Mouse (Mus musculus): ENCODE measurements around the gene Pheta2. TPM values are rescaled to one million over a fixed set of nuclear protein-coding genes. Genes with fewer than 3 reads are reported as not detected.

Pheta2 gene
- total and polyA plus RNA-seq, 3 experiments, result 0.08 TPM; not detected in 2

DNA sequence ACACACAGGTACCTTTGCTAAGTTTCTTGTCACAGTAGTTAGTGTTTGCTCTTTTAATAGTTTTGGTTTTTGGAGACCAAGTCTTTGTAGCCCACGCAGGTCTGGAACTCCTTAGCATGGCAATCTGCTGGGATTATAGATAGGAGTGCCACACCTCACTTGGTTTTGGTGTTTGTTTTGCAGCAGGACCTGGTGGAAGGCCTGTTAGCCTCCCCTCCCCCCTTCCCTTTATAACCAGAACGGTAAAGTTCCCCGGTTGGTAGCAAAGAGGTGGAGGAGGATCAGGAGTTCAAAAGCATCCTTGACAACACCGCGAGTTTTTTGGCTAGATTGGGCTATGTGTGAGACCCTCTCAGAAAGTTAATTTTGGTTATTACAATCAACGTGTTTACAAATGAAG is 6.2 kb downstream of the Pheta2 start:
- Histone ChIP-seq H3K4me1 (ENCODE audit: control insufficient read depth in 1 of 2, insufficient read depth in 2 of 2) (peaks cover 14 to 26% of the 10 kb centered on the region in 2 experiments), H3K9me3 (replicated peaks; ENCODE audit: low read length) (no peaks in the 10 kb centered on the region), H3K27me3 (replicated peaks) (peaks cover 22% of the 10 kb centered on the region), H3K9ac (ENCODE audit: insufficient read depth, low read depth) (no peak overlapping the region), H3K27ac (ENCODE audit: insufficient read depth, low read depth) (no peak overlapping the region), H3K4me2 (ENCODE audit: insufficient read depth, low read depth, poor library complexity, severe bottlenecking) (no peak overlapping the region), H3K79me2 (replicated peaks; ENCODE audit: control insufficient read depth, extremely low read depth, insufficient read depth, poor library complexity, severe bottlenecking) (peaks cover 19% of the 10 kb centered on the region), H3K4me3 (replicated peaks in 1 of 3; ENCODE audit: low read depth in 2 of 3, low read length in 2 of 3, poor library complexity in 1 of 3) (no peak overlapping the region), H3K36me3 (replicated peaks in 1 of 2; ENCODE audit: control insufficient read depth in 1 of 2, insufficient read depth in 1 of 2, low read length in 1 of 2) (peaks cover 23% of the 10 kb centered on the region in 2 experiments)
- DNase-seq (ENCODE audit: extremely low read depth), result no peak
- dilution Hi-C loops (cut with MboI; ENCODE audit: extremely low pct_ligation_motif_present, extremely low pct_unique_long_range_greater_than_20kb, low sequenced_read_pairs) (no loop called here), in situ Hi-C loops (cut with MboI; ENCODE audit: low pct_ligation_motif_present, low pct_unique_long_range_greater_than_20kb, low sequenced_read_pairs) (no loop called here)
- no peak for TF ChIP-seq ETS1 (conservative IDR thresholded peaks at IDR 0.05; ENCODE audit: low read depth, low read length)
- TF ChIP-seq BHLHE40 (IDR thresholded peaks at IDR 0.05; ENCODE audit: low read depth, low read length), result no peak
- TF ChIP-seq HCFC1 (IDR thresholded peaks at IDR 0.05; ENCODE audit: low read depth, low read length), result no peak
- no peak for TF ChIP-seq SIN3A (IDR thresholded peaks at IDR 0.05; ENCODE audit: low read length)
- no peak for TF ChIP-seq MYC (IDR thresholded peaks at IDR 0.05; ENCODE audit: low read depth, low read length)
- no peak for TF ChIP-seq TCF12 (IDR thresholded peaks at IDR 0.05; ENCODE audit: low read depth, low read length)
- TF ChIP-seq ELF1 (IDR thresholded peaks at IDR 0.05; ENCODE audit: low read depth, low read length), result no peak
- TF ChIP-seq PAX5 (IDR thresholded peaks at IDR 0.05; ENCODE audit: low read length), result no peak
- no peak for TF ChIP-seq UBTF (IDR thresholded peaks at IDR 0.05; ENCODE audit: low read depth, low read length)
- no peak for TF ChIP-seq ZKSCAN1 (IDR thresholded peaks at IDR 0.05; ENCODE audit: borderline replicate concordance, low read depth, low read length)

DNA sequence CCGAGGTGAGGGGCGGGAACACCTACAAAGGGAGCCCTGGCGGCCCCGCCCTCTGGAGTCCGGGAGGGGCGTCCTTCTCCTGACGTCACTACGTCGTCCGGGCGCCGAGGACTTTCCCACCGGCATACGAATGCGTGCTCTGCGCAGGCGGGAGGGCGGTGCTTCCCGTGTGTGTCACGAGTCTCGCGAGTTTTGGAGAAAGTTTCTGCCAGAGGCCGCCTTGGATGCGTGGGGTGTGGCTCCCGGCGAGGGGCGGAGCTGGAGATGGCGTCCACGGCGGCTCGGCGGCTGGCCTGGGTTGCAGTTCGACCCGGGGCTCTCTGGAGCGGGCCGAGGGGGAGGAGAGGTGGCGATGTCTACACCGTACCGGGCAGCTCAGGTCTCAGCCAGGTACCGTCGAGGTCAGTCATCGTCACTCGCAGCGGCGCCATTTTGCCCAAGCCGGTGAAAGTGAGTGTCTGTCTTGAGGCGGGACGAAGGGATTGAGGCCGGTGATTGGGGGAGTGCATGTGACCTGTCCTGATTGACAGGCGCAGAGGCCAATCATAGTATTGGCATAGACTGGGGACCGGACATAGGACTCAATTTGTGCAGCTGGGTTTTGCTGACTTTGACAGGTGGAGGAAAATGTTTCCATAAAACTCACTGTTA is 7.2 kb downstream of the Pheta2 start:
- Histone ChIP-seq H3K4me1 (ENCODE audit: control insufficient read depth in 1 of 2, insufficient read depth in 2 of 2) (peaks cover 14 to 26% of the 10 kb centered on the region in 2 experiments), H3K4me2 (ENCODE audit: insufficient read depth, low read depth, poor library complexity, severe bottlenecking) (peak overlapping the region; percentile 96), H3K4me3 (replicated peaks in 1 of 3; ENCODE audit: low read depth in 2 of 3, low read length in 2 of 3, poor library complexity in 1 of 3) (peak overlapping the region; percentile 58 to 81 (median 71)), H3K9me3 (replicated peaks; ENCODE audit: low read length) (no peaks in the 10 kb centered on the region), H3K9ac (ENCODE audit: insufficient read depth, low read depth) (peak overlapping the region; percentile 85), H3K79me2 (replicated peaks; ENCODE audit: control insufficient read depth, extremely low read depth, insufficient read depth, poor library complexity, severe bottlenecking) (peaks cover 19% of the 10 kb centered on the region), H3K36me3 (replicated peaks in 1 of 2; ENCODE audit: control insufficient read depth in 1 of 2, insufficient read depth in 1 of 2, low read length in 1 of 2) (peaks cover 29 to 33% of the 10 kb centered on the region in 2 experiments), H3K27ac (ENCODE audit: insufficient read depth, low read depth) (peak overlapping the region; percentile 81), H3K27me3 (replicated peaks) (peaks cover 14% of the 10 kb centered on the region)
- TF ChIP-seq IRF4 (IDR thresholded peaks at IDR 0.05; ENCODE audit: low read depth, low read length) (peak; percentile 64; the same call in 1 of the 2 replicates), ELF1 (IDR thresholded peaks at IDR 0.05; ENCODE audit: low read depth, low read length) (peak; percentile 67), ZNF384 (IDR thresholded peaks at IDR 0.05; ENCODE audit: low read depth, low read length) (no peak), POLR2A (IDR thresholded peaks at IDR 0.05; ENCODE audit: low read depth, low read length) (peak; percentile 75; the same call in 1 of the 2 replicates), TCF12 (IDR thresholded peaks at IDR 0.05; ENCODE audit: low read depth, low read length) (peak; percentile 95), MXI1 (IDR thresholded peaks at IDR 0.05; ENCODE audit: low read depth, low read length) (0 out of 2 replicates have a peak, but pooled peaks have one; percentile 13), SIN3A (IDR thresholded peaks at IDR 0.05; ENCODE audit: low read length) (peak; percentile 95; the same call in 1 of the 2 replicates), TBP (conservative IDR thresholded peaks at IDR 0.05; ENCODE audit: low read depth, low read length) (peak; percentile 72; the same call in 1 of the 2 replicates), BHLHE40 (IDR thresholded peaks at IDR 0.05; ENCODE audit: low read depth, low read length) (0 out of 2 replicates have a peak, but pooled peaks have one; percentile 41), USF1 (IDR thresholded peaks at IDR 0.05; ENCODE audit: low read depth, low read length) (peak; percentile 68), HCFC1 (IDR thresholded peaks at IDR 0.05; ENCODE audit: low read depth, low read length) (peak; percentile 74), NRF1 (IDR thresholded peaks at IDR 0.05; ENCODE audit: low read depth, low read length) (peak; percentile 90), MAFK (IDR thresholded peaks at IDR 0.05; ENCODE audit: insufficient replicate concordance, low read length) (no peak), EP300 (IDR thresholded peaks at IDR 0.05; ENCODE audit: low read length) (no peak), PAX5 (IDR thresholded peaks at IDR 0.05; ENCODE audit: low read length) (no peak), NELFE (IDR thresholded peaks at IDR 0.05; ENCODE audit: low read depth, low read length) (peak; percentile 84), MAX (IDR thresholded peaks at IDR 0.05; ENCODE audit: low read length) (no peak), MEF2A (IDR thresholded peaks at IDR 0.05; ENCODE audit: borderline replicate concordance, low read depth, low read length) (0 out of 2 replicates have a peak, but pooled peaks have one; percentile 45), ZC3H11A (IDR thresholded peaks at IDR 0.05; ENCODE audit: low read depth, low read length) (no peak), CHD2 (IDR thresholded peaks at IDR 0.05; ENCODE audit: low read length) (peak; percentile 99), KAT2A (IDR thresholded peaks at IDR 0.05; ENCODE audit: insufficient replicate concordance, low read length) (peak; percentile 52; the same call in 1 of the 2 replicates), ZMIZ1 (IDR thresholded peaks at IDR 0.05; ENCODE audit: low read depth, low read length) (0 out of 2 replicates have a peak, but pooled peaks have one; percentile 54)
- in situ Hi-C loops (cut with MboI; ENCODE audit: low pct_ligation_motif_present, low pct_unique_long_range_greater_than_20kb, low sequenced_read_pairs), result no loop called here
- dilution Hi-C loops (cut with MboI; ENCODE audit: extremely low pct_ligation_motif_present, extremely low pct_unique_long_range_greater_than_20kb, low sequenced_read_pairs), result no loop called here
- peak; percentile 99 for DNase-seq (ENCODE audit: extremely low read depth)
